ENCODE assay signal across 11 mouse cellular contexts in genomic region chr5:107498806-107499310, GRCm38 (mm10). TPM values are rescaled to one million over a fixed set of nuclear protein-coding genes. Genes with fewer than 3 reads are reported as not detected.
DNase-seq lines count a peak whose midpoint lies in the region; ATAC-seq and TF ChIP-seq lines count a peak whose summit lies in the region.
"Had no signal": no experiment of that assay in that cellular context is flagged by ENCODE, and none has a peak within 500 bp of the region (broad histone marks: within the 10 kb centered on the region; RNA-seq: fewer than 3 reads in every experiment).

No protein-coding gene starts in this region.

- H3K9me3 ChIP-seq in forebrain, embryonic 12.5 days = no peaks in the 10 kb centered on the region
- 0 out of 2 replicates have a peak, but pooled peaks cover 2% of the 10 kb centered on the region for H3K9me3 ChIP-seq in hindbrain, embryonic 16.5 days (ENCODE audit: control insufficient read depth, low read length)
- H3K9me3 ChIP-seq: kidney, embryonic 15.5 days had no signal

- H3K4me1 ChIP-seq in forebrain, embryonic 12.5 days = peaks cover 21% of the 10 kb centered on the region
- H3K4me1 ChIP-seq in hindbrain, embryonic 16.5 days (ENCODE audit: control insufficient read depth, insufficient read depth, low read depth, low read length) = peaks cover 5% of the 10 kb centered on the region
- no peaks in the 10 kb centered on the region; the same call in 1 of the 2 replicates for H3K4me1 ChIP-seq in olfactory bulb, adult 2 months (ENCODE audit: control insufficient read depth, insufficient read depth, low read length)
- H3K4me1 ChIP-seq: kidney, embryonic 15.5 days; liver, embryonic 13.5 days had no signal

- peak overlapping the region; percentile 97 for H3K27ac ChIP-seq in left cerebral cortex, adult 2 months
- no peak overlapping the region for H3K27ac ChIP-seq in forebrain, embryonic 12.5 days
- H3K27ac ChIP-seq in hindbrain, embryonic 16.5 days (ENCODE audit: low read depth, low read length) = no peak overlapping the region; the same call in 1 of the 2 replicates
- H3K27ac ChIP-seq in olfactory bulb, adult 2 months (ENCODE audit: insufficient read depth, low read depth, low read length) = no peak overlapping the region
- H3K27ac ChIP-seq: kidney, embryonic 15.5 days; liver, embryonic 13.5 days had no signal

- no peak for ATAC-seq in forebrain, embryonic 12.5 days (ENCODE audit: low FRiP score)
- no peak for ATAC-seq in hindbrain, embryonic 16.5 days

- intact Hi-C loops in left cerebral cortex, adult 2 months (cut with DNase I) = loop anchor here (1.0 to 5.0 kb wide), 3 partner anchors 50 to 94 kb away; partner anchors contain the start of gene Btbd8
- intact Hi-C loops in left cerebral cortex, postnatal 25 days (cut with DNase I) = loop anchor here (2.0 kb wide), 1 partner anchor 60 kb away; no protein-coding TSS in a partner anchor

- H3K4me3 ChIP-seq in left cerebral cortex, adult 2 months = peak overlapping the region; percentile 71
- H3K4me3 ChIP-seq in forebrain, embryonic 12.5 days (replicated peaks) = peak overlapping the region; percentile 33
- peak overlapping the region; percentile 41 for H3K4me3 ChIP-seq in hindbrain, embryonic 16.5 days (ENCODE audit: low read length)
- H3K4me3 ChIP-seq in olfactory bulb, adult 2 months (ENCODE audit: insufficient read depth, low read depth, low read length) = 0 out of 2 replicates have a peak overlapping the region, but pooled peaks have one; percentile 20
- H3K4me3 ChIP-seq: kidney, embryonic 15.5 days; liver, embryonic 13.5 days had no signal

- TF ChIP-seq POLR2A in olfactory bulb, adult 2 months (IDR thresholded peaks at IDR 0.05; ENCODE audit: insufficient read depth, low read depth, low read length) = no peak

- H3K4me2 ChIP-seq in forebrain, embryonic 12.5 days = peak overlapping the region; percentile 55
- H3K4me2 ChIP-seq in hindbrain, embryonic 16.5 days (ENCODE audit: low read length) = peak overlapping the region; percentile 49
- H3K4me2 ChIP-seq: heart, embryonic 11.5 days; kidney, embryonic 15.5 days; liver, embryonic 13.5 days had no signal

- 0 out of 2 replicates have a peak overlapping the region, but pooled peaks have one; percentile 25 for H3K9ac ChIP-seq in forebrain, embryonic 12.5 days
- H3K9ac ChIP-seq in hindbrain, embryonic 16.5 days (ENCODE audit: low read depth, low read length) = no peak overlapping the region
- H3K9ac ChIP-seq: kidney, embryonic 15.5 days; liver, embryonic 13.5 days had no signal

- no peak for DNase-seq in left cerebral cortex, adult 2 months (ENCODE audit: extremely low spot score in 1 of 2, low spot score in 2 of 2)
- no peak for DNase-seq in left cerebral cortex, postnatal 25 days (ENCODE audit: low spot score in 2 of 2)
- no peak for DNase-seq in urinary bladder, postnatal 10 days (ENCODE audit: low spot score)
- no peak for DNase-seq in gastrocnemius, adult 8-10 months (ENCODE audit: low spot score in 2 of 2)
- DNase-seq: liver, embryonic 13.5 days had no signal

- no peaks in the 10 kb centered on the region for H3K27me3 ChIP-seq in forebrain, embryonic 12.5 days
- H3K27me3 ChIP-seq in hindbrain, embryonic 16.5 days (replicated peaks; ENCODE audit: control insufficient read depth, insufficient read depth, low read length) = no peaks in the 10 kb centered on the region
- H3K27me3 ChIP-seq: kidney, embryonic 15.5 days; liver, embryonic 13.5 days had no signal

- no peak for TF ChIP-seq CTCF in left cerebral cortex, adult 2 months (IDR thresholded peaks at IDR 0.05)
- TF ChIP-seq CTCF in olfactory bulb, adult 2 months (IDR thresholded peaks at IDR 0.05; ENCODE audit: insufficient read depth, low read depth, low read length) = no peak

- WGBS in forebrain, embryonic 12.5 days = 52% methylated on average over 5 of the region's 5 CpGs
- 52% methylated on average over 5 of the region's 5 CpGs for WGBS in hindbrain, embryonic 16.5 days
- WGBS in olfactory bulb, adult 2 months = 44% methylated on average over 5 of the region's 5 CpGs

- H3K36me3 ChIP-seq in forebrain, embryonic 12.5 days (replicated peaks) = peaks cover 4% of the 10 kb centered on the region
- H3K36me3 ChIP-seq in hindbrain, embryonic 16.5 days (ENCODE audit: control insufficient read depth, insufficient read depth, low read length) = no peaks in the 10 kb centered on the region

RNA-seq across cellular contexts. Expression of gene Gm42669, which starts 8.6 kb away (rescaled TPM):
- total RNA-seq in left cerebral cortex, adult 2 months (2021) = under 1 TPM; 0.18 to 0.42 TPM
- total RNA-seq in left cerebral cortex, postnatal 25 days (2021) = under 1 TPM; 0.37 to 0.69 TPM
- 0.32 and 0.49 TPM in 2 replicates for polyA plus RNA-seq in forebrain, embryonic 12.5 days (2016; fragmentation: Nextera tagmentation; extraction: Ambion mirVana)
- polyA plus RNA-seq in hindbrain, embryonic 16.5 days (2015; fragmentation: Nextera tagmentation; extraction: Ambion mirVana) = 0.28 and 0.55 TPM in 2 replicates
- not detected in 2 replicates for polyA plus RNA-seq in olfactory bulb, adult 2 months (2012; ENCODE audit: insufficient read depth, insufficient read length, low replicate concordance, missing spikeins)
- total RNA-seq in gastrocnemius, adult 8-10 months (2022) = not detected

RNA-seq across cellular contexts. Expression of gene 1700028K03Rik, which starts 35.7 kb away (rescaled TPM):
- total RNA-seq in left cerebral cortex, adult 2 months (2021) = 1 to 10 TPM in 1 of 2 experiments, under 1 TPM in 1; 0.68 to 1.3 TPM
- 1 to 10 TPM in 1 of 2 experiments, under 1 TPM in 1; 0.85 to 1.2 TPM for total RNA-seq in left cerebral cortex, postnatal 25 days (2021)
- polyA plus RNA-seq in forebrain, embryonic 12.5 days (2016; fragmentation: Nextera tagmentation; extraction: Ambion mirVana) = 0.06 and 0.19 TPM in 2 replicates
- polyA plus RNA-seq in hindbrain, embryonic 16.5 days (2015; fragmentation: Nextera tagmentation; extraction: Ambion mirVana) = 0.19 and 0.29 TPM in 2 replicates
- polyA plus RNA-seq in olfactory bulb, adult 2 months (2012; ENCODE audit: insufficient read depth, insufficient read length, low replicate concordance, missing spikeins) = not detected in 2 replicates
- total RNA-seq in gastrocnemius, adult 8-10 months (2022) = not detected
- polyA plus RNA-seq: G1E had no signal

Comparison
In these comparisons a context has a peak if more than half of its experiments do, and no peak if none do; other contexts are left out.
1. H3K4me3 ChIP-seq: peak in every context shown above with its lines; median percentile 71 in left cerebral cortex, adult 2 months; 41 in hindbrain, embryonic 16.5 days; 33 in forebrain, embryonic 12.5 days; 20 in olfactory bulb, adult 2 months.